ENCODE assay signal across 8 mouse cellular contexts in genomic region chr2:173273885-173274284, GRCm38 (mm10). TPM values are rescaled to one million over a fixed set of nuclear protein-coding genes. Genes with fewer than 3 reads are reported as not detected.
DNase-seq lines count a peak whose midpoint lies in the region; ATAC-seq and TF ChIP-seq lines count a peak whose summit lies in the region.

No protein-coding gene starts in this region.

- no peak for ATAC-seq in heart, embryonic 13.5 days (ENCODE audit: extremely low read depth, insufficient number of reproducible peaks, low FRiP score, low TSS enrichment)
- ATAC-seq in hindbrain, embryonic 13.5 days (ENCODE audit: low FRiP score) = no peak
- ATAC-seq in midbrain, postnatal 0 days (ENCODE audit: low FRiP score) = no peak

- no peak for TF ChIP-seq CTCF in midbrain, postnatal 0 days (IDR thresholded peaks at IDR 0.05)

- no peaks in the 10 kb centered on the region for H3K9me3 ChIP-seq in heart, embryonic 13.5 days
- H3K9me3 ChIP-seq in hindbrain, embryonic 13.5 days = no peaks in the 10 kb centered on the region
- no peaks in the 10 kb centered on the region for H3K9me3 ChIP-seq in midbrain, postnatal 0 days (ENCODE audit: low read length)

- DNase-seq in heart, postnatal 4 days = no peak
- DNase-seq in Muller cell, postnatal 12 days (ENCODE audit: inconsistent ontology term) = peak; percentile 47
- DNase-seq in midbrain, postnatal 0 days (ENCODE audit: low spot score) = no peak
- no peak for DNase-seq in layer of hippocampus, postnatal 36 days
- DNase-seq in adipocyte (ENCODE audit: low spot score) = no peak
- DNase-seq in urinary bladder, postnatal 36 days (ENCODE audit: low spot score in 2 of 2) = no peak

- no peaks in the 10 kb centered on the region; the same call in 1 of the 2 replicates for H3K36me3 ChIP-seq in heart, embryonic 13.5 days
- H3K36me3 ChIP-seq in hindbrain, embryonic 13.5 days = no peaks in the 10 kb centered on the region
- no peaks in the 10 kb centered on the region for H3K36me3 ChIP-seq in midbrain, postnatal 0 days (ENCODE audit: insufficient read depth, low read length)

- peaks cover 70% of the 10 kb centered on the region for H3K4me1 ChIP-seq in heart, embryonic 13.5 days
- peaks cover 73% of the 10 kb centered on the region for H3K4me1 ChIP-seq in hindbrain, embryonic 13.5 days (replicated peaks)
- peaks cover 7% of the 10 kb centered on the region for H3K4me1 ChIP-seq in midbrain, postnatal 0 days (ENCODE audit: insufficient read depth, low read length)

- no peaks in the 10 kb centered on the region for H3K27me3 ChIP-seq in heart, embryonic 13.5 days (replicated peaks)
- no peaks in the 10 kb centered on the region for H3K27me3 ChIP-seq in hindbrain, embryonic 13.5 days
- H3K27me3 ChIP-seq in midbrain, postnatal 0 days (ENCODE audit: insufficient read depth, low read length) = no peaks in the 10 kb centered on the region

- peak overlapping the region; percentile 99 for H3K4me3 ChIP-seq in heart, embryonic 13.5 days
- H3K4me3 ChIP-seq in hindbrain, embryonic 13.5 days = peak overlapping the region; percentile 73
- H3K4me3 ChIP-seq in midbrain, postnatal 0 days (ENCODE audit: low read depth, low read length) = peak overlapping the region; percentile 96; the same call in 1 of the 2 replicates

- H3K27ac ChIP-seq in heart, embryonic 13.5 days (replicated peaks) = no peak overlapping the region
- H3K27ac ChIP-seq in hindbrain, embryonic 13.5 days = no peak overlapping the region
- no peak overlapping the region for H3K27ac ChIP-seq in midbrain, postnatal 0 days (ENCODE audit: low read depth, low read length)

- peak overlapping the region; percentile 84 for H3K4me2 ChIP-seq in heart, embryonic 13.5 days
- peak overlapping the region; percentile 91 for H3K4me2 ChIP-seq in hindbrain, embryonic 13.5 days
- H3K4me2 ChIP-seq in midbrain, postnatal 0 days (ENCODE audit: low read depth, low read length, poor library complexity, severe bottlenecking) = peak overlapping the region; percentile 78

- WGBS in heart, embryonic 13.5 days = 51% methylated on average over 4 of the region's 4 CpGs
- 43% methylated on average over 4 of the region's 4 CpGs for WGBS in hindbrain, embryonic 13.5 days
- 59% methylated on average over 4 of the region's 4 CpGs for WGBS in midbrain, postnatal 0 days

- peak overlapping the region; percentile 99 for H3K9ac ChIP-seq in heart, embryonic 13.5 days
- peak overlapping the region; percentile 98 for H3K9ac ChIP-seq in hindbrain, embryonic 13.5 days
- 0 out of 2 replicates have a peak overlapping the region, but pooled peaks have one; percentile 96 for H3K9ac ChIP-seq in midbrain, postnatal 0 days (replicated peaks; ENCODE audit: low read length, poor library complexity, severe bottlenecking)

RNA-seq across cellular contexts. Expression of gene Pmepa1, which starts 2.4 kb away (rescaled TPM):
- polyA plus RNA-seq in heart, embryonic 13.5 days (2015; fragmentation: Nextera tagmentation; extraction: Ambion mirVana) = 3.4 TPM in 2 replicates
- 10 to 100 TPM; 53.5 to 57.3 TPM for total RNA-seq in heart, postnatal 4 days (2021)
- 4.7 and 5.2 TPM in 2 replicates for polyA plus RNA-seq in hindbrain, embryonic 13.5 days (2015; fragmentation: Nextera tagmentation; extraction: Ambion mirVana)
- total RNA-seq in midbrain, postnatal 0 days (2014; rRNA removed) = 6.5 and 12.8 TPM in 2 replicates
- 2.3 TPM in 2 replicates for polyA plus RNA-seq in midbrain, postnatal 0 days (2015; fragmentation: Nextera tagmentation; extraction: Ambion mirVana)
- total RNA-seq in layer of hippocampus, postnatal 36 days (2021) = 10 to 100 TPM; 20.3 to 23.2 TPM

RNA-seq across cellular contexts. Expression of gene Zbp1, which starts 55.2 kb away (rescaled TPM):
- 0.33 and 0.57 TPM in 2 replicates for polyA plus RNA-seq in heart, embryonic 13.5 days (2015; fragmentation: Nextera tagmentation; extraction: Ambion mirVana)
- under 1 TPM in 1 of 2 experiments, not detected in 1; 0.14 TPM for total RNA-seq in heart, postnatal 4 days (2021)
- polyA plus RNA-seq in hindbrain, embryonic 13.5 days (2015; fragmentation: Nextera tagmentation; extraction: Ambion mirVana) = 0.16 and 0.29 TPM in 2 replicates
- not detected in 2 replicates for total RNA-seq in midbrain, postnatal 0 days (2014; rRNA removed)
- polyA plus RNA-seq in midbrain, postnatal 0 days (2015; fragmentation: Nextera tagmentation; extraction: Ambion mirVana) = 0.38 and 0.57 TPM in 2 replicates
- total RNA-seq in layer of hippocampus, postnatal 36 days (2021) = under 1 TPM in 1 of 2 experiments, not detected in 1; 0.35 TPM
